Mouse (Mus musculus): ENCODE data around the gene Sec31b. TPM values are rescaled to one million over a fixed set of nuclear protein-coding genes. Genes with fewer than 3 reads are reported as not detected.
A peak's percentile ranks its signal among the peaks of the same experiment; 100 is the strongest.

Sec31b gene
- polyA plus RNA-seq, 1 experiment = 5.4 TPM

DNA sequence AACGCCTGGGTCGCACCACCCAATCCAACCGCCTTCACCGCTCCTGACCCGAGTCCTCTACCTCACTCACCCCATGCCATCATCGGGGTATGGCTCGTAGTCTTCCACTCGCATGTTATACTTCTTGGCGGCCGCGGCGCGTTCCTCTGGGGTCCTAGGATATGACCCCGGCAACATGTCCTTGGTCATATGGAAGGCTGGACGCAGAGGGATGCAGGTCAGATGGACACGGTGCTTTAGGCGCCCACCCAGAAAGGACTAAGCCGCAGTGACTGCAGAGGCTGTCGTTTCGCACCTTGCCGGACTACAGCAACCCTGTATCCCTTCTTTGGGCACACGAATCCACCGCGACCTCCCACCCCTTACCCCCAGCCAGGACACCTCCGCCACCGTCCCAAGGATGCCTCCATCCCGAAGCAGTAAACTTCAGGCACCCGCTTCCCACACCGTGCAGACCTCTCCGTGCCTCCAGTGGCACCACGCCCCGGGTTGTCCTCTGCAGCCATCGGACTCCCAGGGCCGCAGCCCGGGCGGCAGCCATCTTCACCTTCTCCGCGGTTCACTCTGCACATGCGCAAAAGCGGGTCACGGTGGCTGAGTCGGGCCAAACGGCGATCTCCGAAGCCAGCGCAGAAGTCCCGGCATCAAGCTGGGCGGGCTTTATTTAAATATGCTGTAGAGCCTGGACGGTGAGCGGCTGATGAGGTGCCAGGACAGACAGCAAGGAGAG, 9.4 kb upstream of the Sec31b start, which contains the start of gene Ndufb8:
Ndufb8 (minus strand) TSS at position 580 of the 730 bp plus-strand sequence.
- peaks cover 3% of the 10 kb centered on the region; the same call in 1 of the 2 replicates for H3K4me1 ChIP-seq (ENCODE audit: control insufficient read depth, insufficient read depth, insufficient read length)
- H3K27me3 ChIP-seq (ENCODE audit: control insufficient read depth, insufficient read depth, low read length) = no peaks in the 10 kb centered on the region
- H3K27ac ChIP-seq (ENCODE audit: insufficient read depth, low read length) = peak within 1 kb of the TSS; percentile 37; the same call in 1 of the 2 replicates
- peak within 1 kb of the TSS; percentile 72 for H3K4me3 ChIP-seq (ENCODE audit: extremely low read depth, insufficient read depth, insufficient read length)
- H3K36me3 ChIP-seq (ENCODE audit: control insufficient read depth, insufficient read depth, low read length) = peaks cover 13% of the 10 kb centered on the region
- peak; percentile 77 to 97 for DNase-seq (ENCODE audit: low read depth in 1 of 2, low spot score in 2 of 2)
- TF ChIP-seq POLR2A (IDR thresholded peaks at IDR 0.05; ENCODE audit: low read depth, low read length) = peak; percentile 87
- TF ChIP-seq CTCF (IDR thresholded peaks at IDR 0.05; ENCODE audit: extremely low read depth, insufficient read depth, insufficient read length, insufficient replicate concordance) = no peak
- WGBS = under 1% methylated on average over 50 of the region's 50 CpGs

DNA sequence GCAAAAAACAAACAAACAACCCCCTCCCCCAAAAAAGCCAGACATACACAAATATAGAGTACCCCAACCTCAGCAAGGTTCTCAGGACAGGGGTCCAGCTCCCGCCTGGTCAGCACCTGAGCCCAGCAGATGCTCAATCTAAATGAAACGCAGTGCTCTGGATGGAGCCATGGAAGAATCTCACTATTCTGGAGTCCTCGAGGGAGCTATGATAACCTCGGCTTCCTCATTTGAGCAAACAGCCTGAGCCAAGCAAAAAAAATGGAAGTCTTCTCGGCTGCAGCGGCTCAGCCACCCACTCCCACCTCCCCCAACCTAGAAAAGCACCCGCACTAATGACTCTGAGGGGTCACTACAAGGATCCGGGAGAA, 8.8 kb upstream of the Sec31b start:
- H3K27me3 ChIP-seq (ENCODE audit: control insufficient read depth, insufficient read depth, low read length) = no peaks in the 10 kb centered on the region
- 3% methylated on average over 8 of the region's 8 CpGs for WGBS
- peak overlapping the region; percentile 72 for H3K4me3 ChIP-seq (ENCODE audit: extremely low read depth, insufficient read depth, insufficient read length)
- peaks cover 18% of the 10 kb centered on the region for H3K36me3 ChIP-seq (ENCODE audit: control insufficient read depth, insufficient read depth, low read length)
- no peak overlapping the region for H3K27ac ChIP-seq (ENCODE audit: insufficient read depth, low read length)
- no peak for DNase-seq (ENCODE audit: low read depth in 1 of 2, low spot score in 2 of 2)
- TF ChIP-seq POLR2A (IDR thresholded peaks at IDR 0.05; ENCODE audit: low read depth, low read length) = no peak
- TF ChIP-seq CTCF (IDR thresholded peaks at IDR 0.05; ENCODE audit: extremely low read depth, insufficient read depth, insufficient read length, insufficient replicate concordance) = no peak
- H3K4me1 ChIP-seq (ENCODE audit: control insufficient read depth, insufficient read depth, insufficient read length) = peaks cover 3% of the 10 kb centered on the region; the same call in 1 of the 2 replicates

DNA sequence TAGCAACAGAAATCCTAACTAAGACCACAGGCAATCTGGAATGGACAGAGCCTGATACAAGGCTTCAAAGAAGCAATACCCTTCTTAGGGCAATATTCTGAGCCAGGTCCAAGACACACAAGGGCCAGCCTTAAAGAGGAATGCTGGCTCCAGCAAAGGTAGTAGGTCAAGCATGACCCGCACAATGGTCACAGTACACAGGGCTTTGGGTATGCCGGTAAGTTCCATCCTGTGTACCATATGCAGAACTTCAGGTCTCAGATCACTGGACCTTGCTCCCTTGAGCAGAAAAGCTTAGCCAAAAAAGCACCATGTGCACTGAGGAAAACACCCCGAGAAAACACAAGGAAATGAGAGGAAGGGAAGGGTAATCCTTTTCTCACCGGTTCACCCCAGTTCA, 7.6 kb upstream of the Sec31b start:
- TF ChIP-seq CTCF (IDR thresholded peaks at IDR 0.05; ENCODE audit: extremely low read depth, insufficient read depth, insufficient read length, insufficient replicate concordance) (no peak), POLR2A (IDR thresholded peaks at IDR 0.05; ENCODE audit: low read depth, low read length) (no peak)
- 93% methylated on average over 4 of the region's 4 CpGs for WGBS
- Histone ChIP-seq H3K4me3 (ENCODE audit: extremely low read depth, insufficient read depth, insufficient read length) (no peak overlapping the region), H3K27me3 (ENCODE audit: control insufficient read depth, insufficient read depth, low read length) (no peaks in the 10 kb centered on the region), H3K4me1 (ENCODE audit: control insufficient read depth, insufficient read depth, insufficient read length) (peaks cover 3% of the 10 kb centered on the region; the same call in 1 of the 2 replicates), H3K27ac (ENCODE audit: insufficient read depth, low read length) (no peak overlapping the region), H3K36me3 (ENCODE audit: control insufficient read depth, insufficient read depth, low read length) (peaks cover 22% of the 10 kb centered on the region)
- no peak for DNase-seq (ENCODE audit: low read depth in 1 of 2, low spot score in 2 of 2)

DNA sequence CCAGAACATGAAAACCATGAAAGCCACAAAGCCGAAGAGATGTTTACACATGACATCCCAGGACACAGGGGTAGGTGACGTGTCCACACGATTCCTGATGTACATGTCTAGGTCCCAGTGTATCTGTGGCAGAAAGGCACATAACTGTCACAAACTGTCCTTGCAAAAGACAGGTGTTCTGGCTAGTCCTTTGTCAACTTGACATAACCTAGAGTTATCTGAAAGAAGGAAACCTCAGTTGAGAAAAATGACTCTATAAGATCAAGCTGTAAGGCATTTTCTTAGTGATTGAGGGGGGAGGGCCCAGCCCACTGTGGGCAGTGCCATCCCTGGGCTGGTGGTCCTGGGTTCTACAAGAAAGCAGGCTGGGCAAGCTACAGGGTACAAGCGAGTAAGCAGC, 7.1 kb upstream of the Sec31b start, which contains the start of gene Gm20538:
Gm20538 (minus strand) TSS at position 101 of the 400 bp plus-strand sequence.
- TF ChIP-seq CTCF (IDR thresholded peaks at IDR 0.05; ENCODE audit: extremely low read depth, insufficient read depth, insufficient read length, insufficient replicate concordance) (no peak), POLR2A (IDR thresholded peaks at IDR 0.05; ENCODE audit: low read depth, low read length) (no peak)
- peaks cover 3% of the 10 kb centered on the region; the same call in 1 of the 2 replicates for H3K4me1 ChIP-seq (ENCODE audit: control insufficient read depth, insufficient read depth, insufficient read length)
- 97% methylated on average over 4 of the region's 4 CpGs for WGBS
- H3K4me3 ChIP-seq (ENCODE audit: extremely low read depth, insufficient read depth, insufficient read length) = no peak within 1 kb of the TSS
- H3K36me3 ChIP-seq (ENCODE audit: control insufficient read depth, insufficient read depth, low read length) = peaks cover 25% of the 10 kb centered on the region
- H3K27me3 ChIP-seq (ENCODE audit: control insufficient read depth, insufficient read depth, low read length) = no peaks in the 10 kb centered on the region
- H3K27ac ChIP-seq (ENCODE audit: insufficient read depth, low read length) = no peak within 1 kb of the TSS
- no peak for DNase-seq (ENCODE audit: low read depth in 1 of 2, low spot score in 2 of 2)

DNA sequence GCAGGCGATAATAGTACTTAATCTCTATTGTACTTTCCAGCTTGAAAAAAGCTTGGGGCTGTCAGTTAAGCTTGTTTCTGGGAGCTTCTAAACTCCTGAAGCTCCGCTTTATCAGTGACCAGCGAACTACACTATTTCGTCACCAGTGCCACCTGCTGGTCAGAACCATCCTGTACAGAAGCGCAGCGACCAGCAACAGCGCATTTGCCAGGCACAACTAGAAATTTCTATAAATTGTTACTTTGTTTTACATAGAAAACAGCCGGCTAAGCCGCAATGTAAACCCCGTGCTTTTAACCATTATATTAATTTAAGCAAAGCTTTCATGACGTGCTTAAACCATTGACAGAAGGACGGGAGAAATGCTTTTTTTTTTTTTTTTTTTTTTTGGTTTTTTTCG, 889 bp downstream of the Sec31b start:
- peak; percentile 48 to 69 for DNase-seq (ENCODE audit: low read depth in 1 of 2, low spot score in 2 of 2)
- no peak overlapping the region for H3K4me3 ChIP-seq (ENCODE audit: extremely low read depth, insufficient read depth, insufficient read length)
- TF ChIP-seq POLR2A (IDR thresholded peaks at IDR 0.05; ENCODE audit: low read depth, low read length) (no peak), CTCF (IDR thresholded peaks at IDR 0.05; ENCODE audit: extremely low read depth, insufficient read depth, insufficient read length, insufficient replicate concordance) (peak; percentile 61; the same call in 1 of the 2 replicates)
- H3K27ac ChIP-seq (ENCODE audit: insufficient read depth, low read length) = no peak overlapping the region
- WGBS = 4% methylated on average over 13 of the region's 13 CpGs
- H3K27me3 ChIP-seq (ENCODE audit: control insufficient read depth, insufficient read depth, low read length) = no peaks in the 10 kb centered on the region
- H3K36me3 ChIP-seq (ENCODE audit: control insufficient read depth, insufficient read depth, low read length) = peaks cover 10% of the 10 kb centered on the region
- H3K4me1 ChIP-seq (ENCODE audit: control insufficient read depth, insufficient read depth, insufficient read length) = peaks cover 5% of the 10 kb centered on the region; the same call in 1 of the 2 replicates

DNA sequence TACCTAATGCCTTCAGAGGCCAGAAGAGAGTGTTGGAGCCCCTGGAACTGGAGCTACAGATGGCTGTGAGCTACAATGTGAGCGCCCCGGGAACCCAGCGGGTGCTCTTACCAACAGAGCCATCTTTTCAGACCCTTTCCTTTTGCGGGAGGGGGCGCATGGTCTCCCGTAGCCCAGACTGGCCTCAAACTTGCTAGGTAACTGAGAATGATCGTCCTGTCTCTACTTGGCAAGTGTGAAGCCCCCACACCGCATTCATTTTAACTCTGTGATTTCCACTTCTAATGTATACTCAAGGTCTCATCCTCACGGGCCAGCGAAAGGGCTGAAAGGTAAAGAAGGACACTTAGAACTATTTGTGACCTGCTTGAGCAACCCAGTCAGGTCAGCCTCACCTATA, 1.3 kb downstream of the Sec31b start:
- TF ChIP-seq CTCF (IDR thresholded peaks at IDR 0.05; ENCODE audit: extremely low read depth, insufficient read depth, insufficient read length, insufficient replicate concordance) (no peak), POLR2A (IDR thresholded peaks at IDR 0.05; ENCODE audit: low read depth, low read length) (no peak)
- H3K4me3 ChIP-seq (ENCODE audit: extremely low read depth, insufficient read depth, insufficient read length) = no peak overlapping the region
- peaks cover 8% of the 10 kb centered on the region for H3K36me3 ChIP-seq (ENCODE audit: control insufficient read depth, insufficient read depth, low read length)
- peaks cover 5% of the 10 kb centered on the region; the same call in 1 of the 2 replicates for H3K4me1 ChIP-seq (ENCODE audit: control insufficient read depth, insufficient read depth, insufficient read length)
- no peaks in the 10 kb centered on the region for H3K27me3 ChIP-seq (ENCODE audit: control insufficient read depth, insufficient read depth, low read length)
- WGBS = 73% methylated on average over 10 of the region's 10 CpGs
- H3K27ac ChIP-seq (ENCODE audit: insufficient read depth, low read length) = no peak overlapping the region
- DNase-seq (ENCODE audit: low read depth in 1 of 2, low spot score in 2 of 2) = no peak
